Mouse (Mus musculus): ENCODE measurements around the gene Crabp2. TPM values are rescaled to one million over a fixed set of nuclear protein-coding genes. Genes with fewer than 3 reads are reported as not detected.
A peak's percentile ranks its signal among the peaks of the same experiment; 100 is the strongest.

The Crabp2 gene
- total RNA-seq, 2 experiments from 2014 or later, result 3.9 to 5.7 TPM

DNA sequence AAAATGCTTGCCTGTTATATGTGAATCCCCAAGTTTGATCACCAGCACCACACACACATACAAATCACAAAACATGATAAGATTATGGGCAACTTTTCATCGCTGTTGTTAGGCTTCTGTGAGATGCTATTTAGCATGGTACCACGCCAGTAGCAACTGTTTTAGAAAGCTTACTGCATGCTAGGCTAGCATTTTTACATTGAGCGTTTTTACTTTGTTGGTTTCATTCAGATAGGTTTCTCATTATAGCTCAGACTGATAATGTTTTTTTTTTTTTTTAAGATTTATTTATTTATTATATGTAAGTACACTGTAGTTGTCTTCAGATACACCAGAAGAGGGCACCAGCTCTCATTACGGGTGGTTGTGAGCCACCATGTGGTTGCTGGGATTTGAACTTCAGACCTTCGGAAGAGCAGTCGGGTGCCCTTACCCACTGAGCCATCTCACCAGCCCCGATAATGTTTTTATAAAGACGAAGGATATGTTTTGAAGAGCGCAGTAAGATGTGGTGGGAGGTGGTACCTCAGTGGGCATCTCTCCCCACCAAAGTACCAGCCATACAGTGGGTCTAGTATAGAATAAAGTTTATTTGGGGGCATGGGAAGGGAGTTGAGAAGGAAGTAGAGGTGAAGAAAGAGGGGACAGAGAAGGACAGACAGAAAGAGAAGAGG is 28.1 kb upstream of the Crabp2 start:
- DNase-seq (ENCODE audit: low spot score in 2 of 2), result no peak
- intact Hi-C loops (cut with DNase I), result no loop called here

DNA sequence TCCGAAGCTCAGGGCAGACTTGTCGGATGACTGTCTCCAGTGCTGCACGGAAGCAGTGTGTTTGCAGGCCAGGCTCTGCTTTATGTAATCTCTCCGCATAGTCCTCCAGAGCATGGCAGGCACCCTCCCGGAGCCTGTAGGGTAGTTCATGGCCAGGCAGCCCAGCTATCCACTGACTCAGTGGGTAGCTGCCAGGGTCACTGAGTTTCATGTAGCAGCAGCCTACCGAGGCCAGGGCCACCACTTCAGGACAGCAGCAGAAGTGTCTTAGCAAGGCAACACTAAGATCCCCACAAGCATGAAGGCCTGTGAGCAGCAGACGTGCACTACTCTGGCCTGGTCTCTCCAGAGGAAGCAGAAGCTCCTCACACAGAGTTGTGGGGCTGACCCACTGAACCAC is 23.5 kb upstream of the Crabp2 start:
- no peak for DNase-seq (ENCODE audit: low spot score in 2 of 2)
- intact Hi-C loops (cut with DNase I), result no loop called here

DNA sequence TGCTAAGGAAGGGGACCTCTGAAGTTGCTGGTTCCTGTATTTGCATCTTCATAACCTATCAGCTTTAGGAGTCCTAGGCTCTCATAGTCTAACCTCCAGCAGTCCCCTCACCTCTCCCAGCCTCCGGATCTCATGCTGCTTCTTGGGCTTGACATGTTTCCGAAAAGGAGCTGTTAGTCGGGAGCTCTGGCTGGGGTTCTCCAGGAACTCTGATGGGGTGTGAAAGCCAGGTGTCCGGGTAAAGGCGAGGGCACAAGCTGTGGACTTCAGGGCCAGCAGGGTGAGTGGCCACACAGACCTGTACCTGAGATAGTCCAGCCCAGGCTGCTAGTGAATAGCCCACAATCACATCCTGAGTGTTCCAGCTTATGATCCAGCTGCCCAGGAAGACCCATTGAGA is 21.0 kb upstream of the Crabp2 start:
- DNase-seq (ENCODE audit: low spot score in 2 of 2), result no peak
- intact Hi-C loops (cut with DNase I), result no loop called here

DNA sequence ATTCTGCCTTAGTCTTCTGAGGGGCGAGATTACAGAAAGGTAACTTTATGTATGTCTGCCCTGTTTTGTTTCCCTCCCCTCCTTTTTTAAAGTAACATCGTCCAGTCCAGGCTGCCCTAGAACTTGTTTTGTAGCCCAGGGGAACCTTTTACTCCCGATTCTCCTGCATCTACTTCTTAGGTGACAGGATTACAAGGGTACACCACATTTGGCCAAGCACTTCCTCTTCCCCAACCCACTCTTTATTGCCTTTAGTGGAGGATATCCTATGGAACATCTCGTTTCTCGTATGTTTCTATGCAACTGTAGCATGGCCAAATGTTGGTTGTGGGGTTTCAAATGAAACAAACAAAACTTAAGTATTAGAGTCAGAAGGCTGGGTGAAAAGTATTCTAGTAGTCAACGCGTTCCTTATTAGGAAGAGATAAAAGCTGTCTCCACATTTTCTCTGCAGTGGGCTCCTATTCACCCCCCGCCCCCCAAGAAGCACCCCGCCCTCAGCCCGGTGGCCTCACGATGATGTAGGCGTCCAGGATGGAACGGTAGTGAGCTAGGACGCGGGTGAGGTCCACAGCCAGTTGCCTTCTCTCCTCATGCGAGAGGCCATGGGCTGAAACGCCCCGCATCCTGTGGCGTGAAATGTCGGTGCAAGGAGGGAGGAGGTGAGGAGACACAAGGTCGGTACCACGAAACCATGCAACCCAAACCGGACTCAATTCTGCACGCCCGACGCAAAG is 19.0 kb upstream of the Crabp2 start:
- no peak for DNase-seq (ENCODE audit: low spot score in 2 of 2)
- intact Hi-C loops (cut with DNase I), result loop anchor here (1.0 to 5.0 kb wide), 3 partner anchors 10 to 128 kb away; partner anchors contain the start of genes Mrpl24, Naxe and Prcc

DNA sequence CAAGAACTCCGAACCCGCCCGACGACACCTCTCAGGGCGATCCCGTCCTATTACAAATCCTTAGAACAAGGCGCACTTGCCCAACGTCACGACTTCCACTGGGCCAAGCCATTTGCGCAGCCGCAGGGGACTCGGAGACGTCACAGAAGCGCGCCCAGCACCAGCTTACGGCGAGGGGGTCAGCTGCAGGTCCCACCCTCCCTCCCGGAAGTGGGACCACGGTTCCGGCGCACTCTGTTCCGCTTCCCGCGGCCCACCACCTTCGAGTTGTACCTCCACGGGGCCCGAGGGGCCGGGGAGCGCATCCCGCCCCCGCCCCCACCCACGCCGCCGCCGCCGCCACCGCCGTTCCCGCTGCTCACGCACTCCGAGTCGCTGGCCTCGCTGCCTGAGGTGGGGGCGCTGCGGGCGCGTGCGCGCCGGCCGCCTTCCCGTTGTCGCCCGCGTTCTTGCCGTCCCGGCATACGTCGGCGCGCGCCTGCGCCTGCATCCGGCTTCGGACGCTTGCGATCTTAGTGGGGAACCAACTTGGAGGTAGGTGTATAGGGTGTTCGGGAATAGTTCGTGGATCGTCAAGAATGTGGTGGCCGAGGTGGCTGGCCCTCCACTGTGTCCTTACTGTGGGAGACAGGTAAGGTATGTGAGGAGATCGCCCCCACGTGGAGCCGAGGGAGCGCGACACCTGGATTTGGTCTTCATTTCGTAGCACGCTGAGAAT is 18.2 kb upstream of the Crabp2 start, which contains the start of the genes Isg20l2 and Rrnad1:
Isg20l2 (plus strand) TSS at position 237 of the 718 bp plus-strand sequence.
Rrnad1 (minus strand) TSS at position 640 of the 718 bp plus-strand sequence.
- DNase-seq (ENCODE audit: low spot score in 2 of 2), result peak; percentile 97 to 99
- intact Hi-C loops (cut with DNase I), result loop anchor here (1.0 to 5.0 kb wide), 3 partner anchors 11 to 127 kb away; partner anchors contain the start of genes Mrpl24, Naxe and Prcc

DNA sequence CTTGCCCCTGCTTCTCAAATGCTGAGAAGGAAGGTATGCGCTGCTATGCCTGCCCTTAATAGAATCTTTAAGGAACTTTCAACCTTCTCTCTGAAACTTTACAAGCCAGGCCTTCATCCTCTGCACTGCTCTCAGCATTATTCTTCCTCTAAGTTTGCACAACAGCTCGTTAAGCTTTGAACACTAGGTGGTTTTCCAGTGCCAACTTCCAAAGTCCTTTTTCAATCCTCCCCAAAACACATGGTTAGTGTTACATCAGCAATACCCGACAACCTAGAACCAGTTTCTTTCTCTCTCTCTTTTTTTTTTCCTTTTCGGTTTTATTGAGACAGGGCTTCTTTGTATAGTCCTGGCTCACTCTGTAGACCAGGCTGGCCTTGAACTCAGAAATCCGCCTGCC is 14.4 kb upstream of the Crabp2 start:
- no peak for DNase-seq (ENCODE audit: low spot score in 2 of 2)
- intact Hi-C loops (cut with DNase I), result loop anchor here (2.0 to 5.0 kb wide), 2 partner anchors 53 to 123 kb away; partner anchors contain the start of gene Naxe

DNA sequence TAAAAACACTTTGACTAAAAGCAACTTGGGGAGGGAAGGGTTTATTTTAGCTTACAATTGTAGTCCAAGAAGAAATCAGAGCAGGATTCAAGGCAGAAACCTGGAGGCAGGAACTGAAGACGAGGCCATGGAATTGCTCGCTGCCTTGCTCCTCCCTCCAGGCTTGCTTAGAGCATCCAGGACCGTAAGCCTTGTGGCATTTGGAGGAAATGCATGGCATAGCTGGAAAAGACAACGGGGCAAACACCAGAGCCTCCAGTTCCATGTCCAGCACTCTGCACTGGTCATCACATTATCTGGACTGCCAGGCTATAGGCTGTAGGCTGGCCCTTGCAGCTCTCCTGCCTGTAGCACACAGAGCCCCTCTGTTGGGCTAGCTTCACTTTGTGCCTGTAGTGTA is 14.0 kb upstream of the Crabp2 start:
- DNase-seq (ENCODE audit: low spot score in 2 of 2), result no peak
- intact Hi-C loops (cut with DNase I), result loop anchor here (2.0 to 5.0 kb wide), 2 partner anchors 52 to 123 kb away; partner anchors contain the start of gene Naxe

DNA sequence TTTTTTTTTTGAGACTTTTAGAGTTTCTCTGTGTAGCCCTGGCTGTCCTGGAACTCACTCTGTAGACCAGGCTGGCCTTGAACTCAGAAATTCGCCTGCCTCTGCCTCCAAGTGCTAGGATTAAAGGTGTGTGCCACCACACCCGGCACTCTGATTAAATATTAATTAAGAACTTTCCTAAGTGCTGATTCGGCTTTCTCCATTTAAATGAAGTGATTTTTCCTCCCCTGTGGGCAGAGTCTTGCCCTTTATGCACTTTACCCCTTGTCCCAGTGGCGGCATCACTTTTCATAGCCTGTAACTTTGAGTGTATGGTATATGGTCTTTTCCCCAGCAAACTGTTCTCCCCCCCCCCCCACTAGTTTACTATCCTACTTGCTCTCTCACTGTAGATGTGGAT is 13.3 kb upstream of the Crabp2 start:
- intact Hi-C loops (cut with DNase I), result loop anchor here (1.0 to 2.0 kb wide), 3 partner anchors 26 to 136 kb away; no protein-coding TSS in a partner anchor

DNA sequence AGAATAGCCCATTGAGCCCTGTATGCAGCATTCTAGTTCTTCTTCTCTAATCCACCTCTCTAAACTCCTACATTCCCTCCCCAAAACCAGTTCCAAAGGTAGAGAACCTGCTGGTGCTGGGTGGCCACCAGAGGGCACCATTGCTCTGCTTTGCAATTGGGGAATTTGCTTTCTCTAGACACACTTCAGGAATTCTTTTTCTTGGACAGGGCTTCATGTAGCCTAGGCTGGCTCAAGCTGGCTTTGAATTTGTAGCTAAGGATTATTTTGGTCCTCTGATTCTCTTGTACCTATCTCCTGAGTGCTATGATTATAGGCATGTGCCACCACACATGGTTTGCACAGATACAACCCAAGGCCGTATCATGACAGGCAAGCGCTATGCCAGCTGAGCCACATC is 12.7 kb upstream of the Crabp2 start:
- peak; percentile 72 to 83 for DNase-seq (ENCODE audit: low spot score in 2 of 2)
- intact Hi-C loops (cut with DNase I), result loop anchor here (1.0 to 2.0 kb wide), 3 partner anchors 26 to 136 kb away; no protein-coding TSS in a partner anchor

More for the DNA sequence above, 13.3 kb upstream of the Crabp2 start:
- no peak for DNase-seq (ENCODE audit: low spot score in 2 of 2)

DNA sequence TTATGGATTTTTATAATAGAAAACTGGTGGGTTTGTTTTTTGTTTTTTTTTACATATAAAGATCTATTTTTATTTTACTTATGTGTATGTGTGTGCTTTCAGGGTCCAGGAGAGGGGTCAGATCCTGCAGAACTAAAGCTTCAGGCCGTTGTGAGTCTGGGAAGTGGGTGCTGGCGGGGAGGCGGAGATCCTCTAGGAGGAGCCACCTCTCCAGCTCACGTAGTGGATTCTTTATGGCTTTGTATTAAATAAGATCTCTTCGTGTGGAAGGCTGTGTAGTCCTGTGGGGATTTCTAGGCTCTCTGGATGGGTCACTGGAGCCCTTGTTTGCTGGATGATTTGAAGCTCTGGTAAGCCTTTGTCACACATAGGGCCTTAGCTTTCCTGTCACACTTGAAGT is 7.9 kb upstream of the Crabp2 start:
- DNase-seq (ENCODE audit: low spot score in 2 of 2), result no peak
- intact Hi-C loops (cut with DNase I), result no loop called here

DNA sequence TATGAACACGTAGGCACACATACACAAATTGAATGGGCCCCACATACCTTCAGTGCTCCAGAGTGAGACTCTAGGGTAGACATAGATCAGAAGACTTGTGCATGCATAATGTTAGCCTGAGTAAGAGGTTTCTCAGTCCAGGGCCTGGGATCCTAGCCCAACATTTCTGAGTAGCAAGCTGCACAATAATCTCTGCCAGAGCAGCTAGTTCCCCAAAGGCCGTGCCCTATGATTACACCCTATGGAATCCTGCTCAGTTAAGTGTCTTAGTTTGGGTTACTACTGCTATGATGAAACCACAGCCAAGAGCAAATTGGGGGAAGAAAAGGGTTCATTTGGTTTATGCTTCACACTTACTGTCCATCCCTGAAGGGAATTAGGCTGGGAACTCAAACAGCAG is 6.0 kb upstream of the Crabp2 start:
- DNase-seq (ENCODE audit: low spot score in 2 of 2), result no peak
- intact Hi-C loops (cut with DNase I), result no loop called here

DNA sequence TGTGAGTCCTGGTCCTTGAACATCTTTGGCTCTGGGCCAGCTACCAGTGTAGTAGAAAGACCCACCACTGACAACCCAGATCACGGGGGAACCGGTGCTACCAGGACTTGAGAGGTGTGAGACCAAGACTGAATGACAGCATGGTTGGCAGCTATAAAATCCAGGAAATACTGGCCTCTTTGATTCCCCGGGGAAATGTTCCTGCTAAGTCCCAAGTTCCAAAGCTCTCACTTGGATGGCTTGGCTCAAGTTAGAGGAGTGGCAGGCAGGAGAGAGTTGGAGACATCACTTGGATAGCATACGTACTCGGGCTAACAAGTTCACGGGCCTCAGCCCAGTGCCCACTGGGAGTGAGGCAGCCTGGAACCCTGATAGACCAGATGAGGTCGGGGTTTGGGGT is 4.9 kb upstream of the Crabp2 start:
- no peak for DNase-seq (ENCODE audit: low spot score in 2 of 2)
- intact Hi-C loops (cut with DNase I), result no loop called here

DNA sequence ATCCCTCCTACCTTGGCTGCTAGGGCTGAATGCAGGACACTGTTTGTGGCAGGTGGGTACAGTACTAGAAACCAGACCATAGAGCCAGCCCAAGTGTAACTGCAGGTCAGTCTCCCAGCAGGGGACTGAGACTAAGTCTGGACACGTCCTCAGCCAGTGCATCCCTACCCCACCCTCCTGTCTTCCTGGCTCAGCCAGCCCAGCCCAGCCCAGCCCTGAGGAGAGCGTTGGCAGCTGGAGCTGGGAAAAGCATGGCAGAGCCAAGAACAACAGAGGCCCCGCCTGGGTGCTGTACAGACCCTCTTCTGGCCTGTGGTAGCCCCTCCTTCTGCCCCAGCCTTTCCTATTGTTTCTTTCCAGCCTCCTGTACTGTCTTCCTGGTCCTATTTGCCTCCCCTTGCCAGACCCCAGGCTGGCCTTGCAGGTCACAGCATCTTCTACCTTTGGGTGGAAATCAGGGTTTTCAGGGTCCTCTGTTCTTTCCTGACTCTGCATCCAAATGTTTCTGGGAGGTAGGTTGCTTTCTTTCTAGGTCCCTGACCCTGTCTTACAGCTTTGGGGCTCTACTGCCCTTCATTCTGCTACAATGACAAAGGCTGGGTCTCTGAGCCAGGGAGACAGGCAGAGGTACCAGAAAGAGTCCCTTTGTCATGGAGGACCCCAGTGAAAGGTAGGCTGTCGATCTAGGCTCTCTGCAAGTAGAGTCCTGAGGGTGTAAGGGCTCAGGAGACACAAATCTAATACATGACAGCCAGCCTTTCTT is 3.4 kb upstream of the Crabp2 start:
- no peak for DNase-seq (ENCODE audit: low spot score in 2 of 2)
- intact Hi-C loops (cut with DNase I), result no loop called here

DNA sequence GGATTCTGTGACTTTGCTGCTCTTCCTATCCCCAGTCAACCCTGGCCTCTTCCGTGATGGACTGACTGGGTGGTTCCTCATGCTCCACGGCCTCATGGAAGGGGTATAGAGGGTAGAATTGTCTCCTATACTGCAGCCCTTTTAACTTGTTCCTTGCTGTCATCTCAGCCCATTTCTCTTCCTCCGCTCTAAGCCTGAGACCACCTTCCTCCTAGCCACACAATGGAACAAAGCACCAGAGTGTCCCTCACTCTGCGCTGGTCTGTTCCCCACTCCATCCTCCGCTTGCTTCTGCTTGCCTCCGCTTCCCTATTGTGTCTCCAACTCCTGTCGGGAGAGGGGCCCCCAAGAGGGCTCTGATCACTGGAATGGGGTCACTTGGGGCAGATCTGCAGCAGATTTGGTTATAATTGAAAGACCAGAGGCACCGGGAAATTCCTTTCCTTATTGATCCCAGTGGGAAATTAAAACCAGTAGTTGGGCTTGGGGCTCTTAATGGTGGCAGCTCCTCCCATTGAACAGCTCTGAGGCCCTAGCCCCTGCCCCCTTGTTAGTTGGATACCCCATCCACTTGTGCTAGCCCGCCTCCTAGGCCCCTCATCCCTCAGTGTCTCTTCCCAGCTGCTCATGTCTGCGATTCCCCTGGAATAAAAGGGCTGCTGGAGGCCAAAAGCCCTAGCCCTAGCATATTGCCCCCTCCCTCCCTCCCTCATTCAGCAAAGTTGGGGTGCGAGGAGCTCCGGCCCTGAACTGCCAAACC is 2.5 kb upstream of the Crabp2 start:
- DNase-seq (ENCODE audit: low spot score in 2 of 2), result no peak
- intact Hi-C loops (cut with DNase I), result no loop called here

DNA sequence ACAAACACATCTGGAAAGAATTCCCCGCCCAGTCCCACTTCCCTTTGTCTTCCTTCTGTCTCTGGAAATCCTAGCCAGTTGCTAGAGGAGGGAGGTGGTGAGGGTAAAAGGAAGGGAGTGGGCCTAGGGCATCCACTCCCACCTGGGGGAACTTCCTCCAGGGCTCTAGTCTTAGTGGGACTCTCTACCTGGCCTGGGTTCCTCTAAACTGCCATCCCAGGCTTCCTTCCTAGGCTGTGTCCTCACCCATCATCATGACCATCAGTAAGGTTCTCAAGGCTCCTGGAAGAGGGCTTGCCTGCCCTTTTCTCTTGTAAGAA is 2.0 kb upstream of the Crabp2 start:
- intact Hi-C loops (cut with DNase I), result no loop called here
- DNase-seq (ENCODE audit: low spot score in 2 of 2), result no peak

DNA sequence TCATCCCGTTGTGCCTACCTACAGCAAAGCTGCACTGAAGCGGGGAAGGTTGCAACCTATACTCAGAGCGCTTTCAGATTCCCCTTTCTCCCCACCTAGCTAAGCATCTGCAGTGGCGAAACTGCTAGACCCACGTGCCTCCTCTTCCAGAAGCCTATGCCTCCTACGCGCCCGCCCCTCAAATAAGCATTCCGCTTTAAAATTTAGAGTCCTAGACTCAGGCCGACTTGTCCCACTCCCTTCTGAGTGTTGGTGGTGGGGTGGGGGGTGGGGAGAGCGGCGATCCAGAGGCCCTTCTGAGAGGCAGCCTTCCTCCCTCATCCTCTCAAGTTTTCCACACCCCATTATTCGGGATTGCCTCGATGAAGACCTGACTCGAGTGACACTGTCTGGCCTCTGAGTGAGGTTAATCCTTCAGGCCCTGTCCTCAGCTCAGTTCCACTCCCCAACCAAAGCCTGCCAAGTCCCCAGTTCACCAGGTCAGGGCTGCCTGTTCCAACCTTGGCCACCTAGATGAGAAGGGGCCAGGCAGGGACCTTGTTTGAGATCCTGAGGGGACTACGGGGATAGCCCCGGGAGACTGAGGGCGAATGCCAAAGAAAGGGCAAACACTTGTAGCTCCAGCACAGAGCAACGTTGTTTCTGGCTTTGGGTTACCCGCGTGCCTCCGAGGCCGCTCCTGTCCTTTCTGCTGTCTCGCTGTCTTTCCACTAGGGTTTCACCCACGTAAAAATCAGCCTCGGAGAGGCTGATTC is 1.2 kb upstream of the Crabp2 start:
- intact Hi-C loops (cut with DNase I), result no loop called here
- peak in 1 of 2 experiments; percentile 44 for DNase-seq (ENCODE audit: low spot score in 2 of 2)

DNA sequence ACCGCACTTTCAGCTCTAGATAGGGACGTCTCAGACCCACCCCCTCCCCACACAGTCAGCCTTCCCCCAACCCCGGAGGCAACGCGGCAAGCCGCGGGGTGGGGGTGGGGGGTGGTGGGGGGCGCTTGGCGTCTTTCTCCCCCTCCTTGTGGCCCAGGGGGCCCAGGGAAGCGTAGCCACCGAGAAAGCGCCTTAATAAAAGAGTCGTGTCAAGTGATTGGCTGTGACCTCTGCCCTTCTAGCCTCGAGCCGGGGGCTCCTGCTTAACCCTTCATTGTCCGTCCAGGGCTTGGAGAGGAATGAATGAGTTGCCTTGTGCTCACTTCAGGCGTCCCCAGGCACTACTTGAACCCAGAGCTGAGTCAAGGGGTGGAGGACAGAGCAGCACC is 661 bp upstream of the Crabp2 start:
- DNase-seq (ENCODE audit: low spot score in 2 of 2), result no peak
- intact Hi-C loops (cut with DNase I), result no loop called here

DNA sequence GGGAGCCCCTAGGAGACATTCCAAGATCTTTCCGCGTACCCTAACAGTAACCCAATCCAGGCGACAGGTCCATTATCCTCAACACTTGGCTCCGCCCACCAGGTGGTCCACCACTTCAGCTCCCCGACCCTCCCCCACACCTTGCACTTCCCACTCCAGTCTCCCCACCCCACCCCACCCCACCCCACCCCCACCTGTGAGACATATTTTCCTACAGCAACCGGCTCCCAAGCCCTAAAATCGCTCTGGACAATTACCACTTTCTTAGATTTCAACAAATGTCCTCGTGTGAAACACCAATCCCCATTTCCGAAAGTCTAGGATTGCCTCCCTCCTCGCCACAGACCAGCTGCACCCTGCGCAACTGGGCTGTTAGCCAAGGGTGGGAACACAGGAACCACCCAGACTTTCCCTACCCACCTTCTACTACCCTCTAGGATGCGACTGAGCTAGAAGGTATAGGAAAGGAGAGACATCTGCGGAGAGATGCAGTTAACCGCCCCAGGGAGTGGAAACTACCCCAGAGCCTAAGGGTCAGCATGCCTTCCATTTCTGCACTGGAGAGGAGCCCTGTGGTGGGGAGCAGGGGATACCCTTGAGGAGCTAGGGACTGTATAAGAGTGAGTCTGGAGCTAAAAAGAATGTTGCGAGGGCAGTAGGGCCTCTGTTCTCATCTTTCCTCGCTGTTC is 944 bp downstream of the Crabp2 start:
- intact Hi-C loops (cut with DNase I), result no loop called here

More for the DNA sequence above, 944 bp downstream of the Crabp2 start:
- no peak for DNase-seq (ENCODE audit: low spot score in 2 of 2)
